Mouse (Mus musculus) cortical plate, adult 2 months (tissue): ENCODE data around the gene Olfr1256.

Experiments
- CTCF ChIP-seq: fragments of 200-500 bp; IDR thresholded peaks from 2 replicates; pipeline ENCODE4 v1.5.1; 2011; ENCODE audit warnings: mild to moderate bottlenecking, control low read depth, low read length; ENCODE audit not compliant: insufficient read depth; ENCODE audit errors: extremely low read depth
- POLR2A ChIP-seq: fragments of 200-500 bp; IDR thresholded peaks from 2 replicates; pipeline ENCODE4 v1.6.1; 2011; ENCODE audit warnings: mild to moderate bottlenecking, low read length, control low read depth; ENCODE audit not compliant: insufficient read depth; ENCODE audit errors: extremely low read depth

- TF ChIP-seq CTCF = no peak
- no peak for TF ChIP-seq POLR2A
Observed at GRCm38 (mm10) chr2:89848105-89848504, 6.8 kb upstream of the Olfr1256 start, which contains the start of gene Olfr48.
